Mouse (Mus musculus) cerebellum, adult 8-10 months (tissue): Measurements from ENCODE around the gene Btnl6.
"Not testable (repeated sequence)": the region's sequence is repeated elsewhere in the genome, so short reads cannot be mapped to it uniquely, and the experiment has no call there.

Experiments
- DNase-seq: peaks from one replicate; pipeline ENCODE4 v3.0.0; 2022

Btnl6 gene

DNA sequence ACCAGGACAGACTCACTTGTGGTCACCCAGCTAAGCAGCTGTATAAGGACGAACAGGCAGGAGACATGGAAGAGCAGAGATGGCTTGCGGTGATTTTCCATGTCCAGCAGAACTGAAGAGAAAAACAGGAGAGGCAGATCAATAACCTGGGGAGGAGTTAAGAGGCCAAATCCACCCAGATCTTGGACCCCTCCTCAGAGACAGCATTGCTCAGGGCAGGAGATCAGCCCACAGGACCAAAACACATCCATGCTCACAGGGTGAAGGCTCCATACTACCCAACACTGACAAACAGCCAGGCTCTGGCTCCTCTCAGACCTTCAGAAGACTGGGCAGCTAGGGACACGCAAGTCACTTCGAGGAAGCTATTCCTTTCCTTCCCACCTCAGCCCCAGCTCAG, at the start of gene Btnl6:
Btnl6 (minus strand) TSS at position 101 of the 400 bp plus-strand sequence.
- no peak for DNase-seq

- DNase-seq, result no peak
Measured at GRCm38 (mm10) chr17:34564796-34565195, 47.6 kb upstream of the Btnl6 start.

- DNase-seq, result no peak
Measured at GRCm38 (mm10) chr17:34564003-34564421, 46.9 kb upstream of the Btnl6 start, which contains the start of gene Notch4. TSS of gene Notch4 (plus strand) at chr17:34564268.

GRCm38 (mm10) chr17:34563354-34563753, 46.2 kb upstream of the Btnl6 start:
- DNase-seq, result no peak

- no peak for DNase-seq
Measured at GRCm38 (mm10) chr17:34562595-34562994, 45.4 kb upstream of the Btnl6 start.

GRCm38 (mm10) chr17:34561200-34561599, 44.0 kb upstream of the Btnl6 start:
- no peak for DNase-seq

DNA sequence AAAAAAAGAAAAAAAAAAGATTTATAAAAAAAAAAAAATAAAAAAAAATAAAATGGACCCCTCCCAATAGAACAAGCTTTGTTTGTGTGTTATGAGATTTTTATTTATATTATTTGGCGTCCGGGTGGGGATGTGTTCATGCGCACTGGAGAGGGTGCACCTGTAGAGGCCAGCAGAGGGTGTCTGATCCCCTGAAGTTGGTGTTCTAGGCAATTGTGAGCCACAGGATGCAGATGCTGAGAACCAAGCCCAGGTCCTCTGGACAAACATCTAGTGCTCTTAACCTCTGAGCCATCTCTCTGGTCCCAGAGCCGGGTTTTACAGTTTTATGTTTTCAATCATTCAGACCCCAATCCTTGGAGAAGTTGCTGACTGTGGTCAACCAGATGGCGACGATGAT, 43.3 kb upstream of the Btnl6 start:
- no peak for DNase-seq

- no peak for DNase-seq
Measured at GRCm38 (mm10) chr17:34559895-34560294, 42.7 kb upstream of the Btnl6 start.

GRCm38 (mm10) chr17:34559116-34559515, 42.0 kb upstream of the Btnl6 start:
- no peak for DNase-seq

- DNase-seq, result no peak
Measured at GRCm38 (mm10) chr17:34557411-34557810, 40.3 kb upstream of the Btnl6 start.

GRCm38 (mm10) chr17:34556406-34556805, 39.3 kb upstream of the Btnl6 start:
- no peak for DNase-seq

- DNase-seq, result peak; percentile 73
Measured at GRCm38 (mm10) chr17:34555483-34555882, 38.3 kb upstream of the Btnl6 start.

GRCm38 (mm10) chr17:34549843-34550242, 32.7 kb upstream of the Btnl6 start:
- no peak for DNase-seq

GRCm38 (mm10) chr17:34549156-34549555, 32.0 kb upstream of the Btnl6 start:
- DNase-seq, result no peak

- DNase-seq, result no peak
Measured at GRCm38 (mm10) chr17:34547601-34548000, 30.4 kb upstream of the Btnl6 start.

GRCm38 (mm10) chr17:34546797-34547196, 29.6 kb upstream of the Btnl6 start:
- no peak for DNase-seq

DNA sequence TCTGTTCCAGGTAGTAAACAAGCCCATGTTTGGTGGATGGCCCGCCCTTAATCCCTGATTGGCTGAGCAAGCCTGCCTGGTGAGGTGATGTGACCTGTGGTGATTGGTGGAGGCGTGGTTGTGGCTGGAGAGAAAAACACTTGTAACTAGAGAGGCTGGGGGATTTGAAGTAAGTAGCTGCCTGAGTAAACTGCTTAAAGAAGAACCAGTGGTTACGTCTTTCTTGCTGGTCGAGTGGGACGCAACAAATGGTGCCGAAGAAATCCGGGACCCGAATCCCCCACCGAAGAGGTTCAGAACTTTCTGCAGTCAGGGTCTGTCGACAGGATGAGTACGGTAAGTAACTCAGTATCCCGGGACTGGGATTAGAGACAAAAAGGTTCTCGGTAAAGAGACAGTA, 26.4 kb upstream of the Btnl6 start:
- not testable (repeated sequence) for DNase-seq

GRCm38 (mm10) chr17:34532671-34533070, 15.5 kb upstream of the Btnl6 start:
- no peak for DNase-seq

DNA sequence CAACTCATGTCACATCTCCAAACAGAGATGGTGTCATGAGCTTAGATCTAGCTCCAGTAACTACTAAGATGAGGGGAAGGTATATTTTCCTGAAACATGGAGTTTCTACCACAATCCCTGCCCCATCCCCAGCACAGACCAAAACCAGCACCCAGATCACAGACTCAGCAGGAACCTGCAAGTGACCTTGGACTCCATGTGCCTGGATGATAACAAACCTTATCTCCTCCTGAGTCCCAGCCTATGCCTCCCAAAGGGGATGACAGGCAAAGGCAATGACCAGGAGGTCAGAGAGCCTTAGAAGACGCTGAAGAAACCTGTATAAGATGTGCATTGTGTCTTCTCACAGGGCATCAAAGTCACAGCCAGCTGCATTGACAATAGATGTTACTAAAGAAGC, 1.8 kb upstream of the Btnl6 start:
- no peak for DNase-seq

- not testable (repeated sequence) for DNase-seq
Measured at GRCm38 (mm10) chr17:34518571-34518970, 1.4 kb upstream of the Btnl6 start.

GRCm38 (mm10) chr17:34517795-34518194, 643 bp upstream of the Btnl6 start:
- no peak for DNase-seq

- DNase-seq, result no peak
Measured at GRCm38 (mm10) chr17:34516514-34516913, 638 bp downstream of the Btnl6 start.

- not testable (repeated sequence) for DNase-seq
Measured at GRCm38 (mm10) chr17:34511723-34512122, 5.4 kb downstream of the Btnl6 start.

DNA sequence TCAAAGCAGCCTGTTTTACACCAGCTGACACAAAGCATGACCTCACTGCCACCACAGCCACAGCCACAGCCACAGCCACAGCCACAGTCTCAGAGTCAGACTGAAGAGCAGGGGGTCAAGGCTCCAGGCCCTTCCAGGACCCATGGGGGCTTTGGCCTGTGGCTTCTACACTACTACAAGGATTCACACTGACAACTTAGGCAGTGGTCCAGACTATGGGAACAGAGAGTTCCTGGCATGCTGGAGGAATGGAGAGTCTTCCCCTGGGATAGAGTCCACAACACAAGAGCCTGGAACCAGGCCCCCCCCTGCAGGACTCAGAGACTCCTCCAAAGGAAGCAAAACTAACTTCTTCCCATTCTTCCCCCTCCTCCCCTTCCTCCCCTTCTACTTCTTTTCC, 9.6 kb downstream of the Btnl6 start:
- DNase-seq, result no peak

GRCm38 (mm10) chr17:34497726-34498125, 19.4 kb downstream of the Btnl6 start:
- DNase-seq, result not testable (repeated sequence)

GRCm38 (mm10) chr17:34497319-34497718, 19.8 kb downstream of the Btnl6 start:
- DNase-seq, result not testable (repeated sequence)
